Mouse (Mus musculus): ENCODE data around the gene Dlat. TPM values are rescaled to one million over a fixed set of nuclear protein-coding genes. Genes with fewer than 3 reads are reported as not detected.

Dlat gene
- polyA plus RNA-seq, 1 experiment from 2014 or later, result 63.7 TPM

DNA sequence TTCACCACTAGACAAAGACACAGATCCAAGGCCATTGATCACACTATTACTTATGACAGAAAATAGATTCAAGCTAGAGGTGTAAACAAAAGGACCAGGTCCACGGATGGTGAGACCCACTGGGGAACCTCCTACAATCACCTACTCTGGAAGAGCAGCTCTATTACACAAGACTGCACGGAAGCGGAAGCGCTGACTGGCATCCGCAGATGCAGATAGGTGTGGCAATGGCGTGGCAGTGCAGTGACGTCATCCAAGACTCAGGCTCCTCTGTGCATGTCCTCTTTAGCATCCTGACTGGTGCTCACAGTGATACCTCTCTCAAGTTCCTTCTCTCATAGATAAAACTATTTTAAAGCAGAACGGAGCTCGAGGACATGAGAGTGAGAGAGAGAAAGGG is 66.6 kb downstream of the Dlat start:
- H3K9ac ChIP-seq (ENCODE audit: low read length), result no peak overlapping the region
- H3K9me3 ChIP-seq (ENCODE audit: control insufficient read depth, low read length), result no peaks in the 10 kb centered on the region
- no peak for ATAC-seq (ENCODE audit: insufficient number of reproducible peaks, low FRiP score, low TSS enrichment, low read depth)
- H3K27me3 ChIP-seq (ENCODE audit: control insufficient read depth, insufficient read depth, low read length), result no peaks in the 10 kb centered on the region
- H3K4me3 ChIP-seq (ENCODE audit: low read depth, low read length), result no peak overlapping the region
- H3K4me2 ChIP-seq (ENCODE audit: low read depth, severe bottlenecking), result no peak overlapping the region
- WGBS, result 89% methylated on average over 9 of the region's 9 CpGs
- no peaks in the 10 kb centered on the region for H3K4me1 ChIP-seq (ENCODE audit: control insufficient read depth, insufficient read depth, low read length)
- DNase-seq (ENCODE audit: low spot score), result no peak
- H3K36me3 ChIP-seq (ENCODE audit: control insufficient read depth, insufficient read depth, low read length), result peaks cover 13% of the 10 kb centered on the region; the same call in 1 of the 2 replicates
- H3K27ac ChIP-seq (replicated peaks; ENCODE audit: low read depth, low read length), result no peak overlapping the region

- ATAC-seq (ENCODE audit: insufficient number of reproducible peaks, low FRiP score, low TSS enrichment, low read depth) (no peak), DNase-seq (ENCODE audit: low spot score) (no peak)
- H3K36me3 ChIP-seq (ENCODE audit: control insufficient read depth, insufficient read depth, low read length), result peaks cover 2% of the 10 kb centered on the region; the same call in 1 of the 2 replicates
- H3K9ac ChIP-seq (ENCODE audit: low read length), result no peak overlapping the region
- H3K9me3 ChIP-seq (ENCODE audit: control insufficient read depth, low read length), result no peaks in the 10 kb centered on the region
- 77% methylated on average over 10 of the region's 10 CpGs for WGBS
- H3K27ac ChIP-seq (replicated peaks; ENCODE audit: low read depth, low read length), result no peak overlapping the region
- no peaks in the 10 kb centered on the region for H3K27me3 ChIP-seq (ENCODE audit: control insufficient read depth, insufficient read depth, low read length)
- no peaks in the 10 kb centered on the region for H3K4me1 ChIP-seq (ENCODE audit: control insufficient read depth, insufficient read depth, low read length)
- no peak overlapping the region for H3K4me2 ChIP-seq (ENCODE audit: low read depth, severe bottlenecking)
- H3K4me3 ChIP-seq (ENCODE audit: low read depth, low read length), result no peak overlapping the region
Observed at GRCm38 (mm10) chr9:50590856-50591518, 68.6 kb downstream of the Dlat start.

GRCm38 (mm10) chr9:50586955-50587354 is 72.6 kb downstream of the Dlat start:
- Histone ChIP-seq H3K9me3 (ENCODE audit: control insufficient read depth, low read length) (no peaks in the 10 kb centered on the region), H3K36me3 (ENCODE audit: control insufficient read depth, insufficient read depth, low read length) (no peaks in the 10 kb centered on the region), H3K27ac (replicated peaks; ENCODE audit: low read depth, low read length) (no peak overlapping the region), H3K27me3 (ENCODE audit: control insufficient read depth, insufficient read depth, low read length) (no peaks in the 10 kb centered on the region), H3K4me2 (ENCODE audit: low read depth, severe bottlenecking) (no peak overlapping the region), H3K4me1 (ENCODE audit: control insufficient read depth, insufficient read depth, low read length) (no peaks in the 10 kb centered on the region), H3K4me3 (ENCODE audit: low read depth, low read length) (no peak overlapping the region), H3K9ac (ENCODE audit: low read length) (no peak overlapping the region)
- WGBS, result 78% methylated on average over 4 of the region's 4 CpGs
- no peak for DNase-seq (ENCODE audit: low spot score)
- no peak for ATAC-seq (ENCODE audit: insufficient number of reproducible peaks, low FRiP score, low TSS enrichment, low read depth)

DNA sequence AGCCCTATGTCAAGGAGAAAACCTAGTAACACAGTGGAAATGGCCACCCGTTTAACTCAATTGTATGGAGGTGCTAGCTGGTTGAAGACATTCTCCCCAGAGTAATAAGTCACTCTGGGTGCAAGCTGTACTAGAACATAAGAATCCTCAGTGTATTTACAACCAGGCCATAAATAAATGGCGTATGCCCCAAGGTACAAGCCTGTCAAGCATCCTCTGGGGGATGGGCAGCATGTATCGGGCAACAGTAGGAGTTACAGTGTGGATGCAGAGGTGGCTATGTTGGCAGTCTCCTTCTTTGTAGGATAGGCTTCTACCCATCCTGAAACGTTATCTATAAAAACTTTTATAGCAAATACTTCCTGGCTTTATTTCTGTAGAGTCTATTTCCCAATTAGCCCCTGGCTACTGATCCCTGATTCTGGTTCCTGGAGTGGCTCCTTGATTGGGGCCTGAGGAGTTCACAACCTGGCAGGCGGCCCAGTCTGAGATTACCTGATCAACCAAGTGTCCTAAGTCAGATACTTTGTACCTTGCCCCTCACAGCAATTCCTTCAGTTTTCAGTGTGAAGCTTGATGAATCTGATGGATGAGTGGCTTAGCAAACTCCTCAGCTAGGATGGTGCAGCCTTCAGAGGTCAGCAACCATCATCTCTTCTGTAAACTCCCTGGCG is 74.3 kb downstream of the Dlat start:
- Histone ChIP-seq H3K9me3 (ENCODE audit: control insufficient read depth, low read length) (no peaks in the 10 kb centered on the region), H3K27me3 (ENCODE audit: control insufficient read depth, insufficient read depth, low read length) (no peaks in the 10 kb centered on the region), H3K4me1 (ENCODE audit: control insufficient read depth, insufficient read depth, low read length) (no peaks in the 10 kb centered on the region), H3K36me3 (ENCODE audit: control insufficient read depth, insufficient read depth, low read length) (no peaks in the 10 kb centered on the region), H3K4me3 (ENCODE audit: low read depth, low read length) (no peak overlapping the region), H3K27ac (replicated peaks; ENCODE audit: low read depth, low read length) (no peak overlapping the region), H3K9ac (ENCODE audit: low read length) (no peak overlapping the region), H3K4me2 (ENCODE audit: low read depth, severe bottlenecking) (no peak overlapping the region)
- no peak for ATAC-seq (ENCODE audit: insufficient number of reproducible peaks, low FRiP score, low TSS enrichment, low read depth)
- 71% methylated on average over 6 of the region's 6 CpGs for WGBS
- no peak for DNase-seq (ENCODE audit: low spot score)

Other genes starting within 250 kb of the Dlat start
- gene Plet1, start 165.3 kb downstream of the Dlat start, polyA plus RNA-seq (2014; fragmentation: Nextera tagmentation; extraction: Ambion mirVana), result 0.28 and 0.35 TPM in 2 replicates
- 55.3 and 58.0 TPM in 2 replicates for gene Pts, start 131.1 kb downstream of the Dlat start, polyA plus RNA-seq (2014; fragmentation: Nextera tagmentation; extraction: Ambion mirVana)
- gene Il18, start 105.0 kb downstream of the Dlat start, polyA plus RNA-seq (2014; fragmentation: Nextera tagmentation; extraction: Ambion mirVana), result 0.85 and 0.88 TPM in 2 replicates
- 0.16 and 0.17 TPM in 2 replicates for gene Bco2, start 104.6 kb downstream of the Dlat start, polyA plus RNA-seq (2014; fragmentation: Nextera tagmentation; extraction: Ambion mirVana)
- not detected in 2 replicates for gene Tex12, start 98.5 kb downstream of the Dlat start, polyA plus RNA-seq (2014; fragmentation: Nextera tagmentation; extraction: Ambion mirVana)
- 293 and 303 TPM in 2 replicates for gene Sdhd, start 56.0 kb downstream of the Dlat start, polyA plus RNA-seq (2014; fragmentation: Nextera tagmentation; extraction: Ambion mirVana)
- 297 and 308 TPM in 2 replicates for gene Timm8b, start 55.9 kb downstream of the Dlat start, polyA plus RNA-seq (2014; fragmentation: Nextera tagmentation; extraction: Ambion mirVana)
- gene Pih1d2, start 42.5 kb downstream of the Dlat start, polyA plus RNA-seq (2014; fragmentation: Nextera tagmentation; extraction: Ambion mirVana), result 5.0 and 5.6 TPM in 2 replicates
- 29.7 and 32.3 TPM in 2 replicates for gene Nkapd1, start 42.3 kb downstream of the Dlat start, polyA plus RNA-seq (2014; fragmentation: Nextera tagmentation; extraction: Ambion mirVana)
- 27.6 and 30.6 TPM in 2 replicates for gene Dixdc1, start 79.7 kb upstream of the Dlat start, polyA plus RNA-seq (2014; fragmentation: Nextera tagmentation; extraction: Ambion mirVana)
- 1.7 and 2.8 TPM in 2 replicates for gene 2310030G06Rik, start 86.8 kb upstream of the Dlat start, polyA plus RNA-seq (2014; fragmentation: Nextera tagmentation; extraction: Ambion mirVana)
- gene Cryab, start 91.5 kb upstream of the Dlat start, polyA plus RNA-seq (2014; fragmentation: Nextera tagmentation; extraction: Ambion mirVana), result 8.9 and 13.3 TPM in 2 replicates
- gene Hspb2, start 92.6 kb upstream of the Dlat start, polyA plus RNA-seq (2014; fragmentation: Nextera tagmentation; extraction: Ambion mirVana), result 3.1 and 3.5 TPM in 2 replicates
- gene Fdxacb1, start 108.5 kb upstream of the Dlat start, polyA plus RNA-seq (2014; fragmentation: Nextera tagmentation; extraction: Ambion mirVana), result 11.8 and 12.5 TPM in 2 replicates
- gene Alg9, start 115.2 kb upstream of the Dlat start, polyA plus RNA-seq (2014; fragmentation: Nextera tagmentation; extraction: Ambion mirVana), result 36.9 and 40.4 TPM in 2 replicates
- gene 1110032A03Rik, start 115.7 kb upstream of the Dlat start, polyA plus RNA-seq (2014; fragmentation: Nextera tagmentation; extraction: Ambion mirVana), result 28.9 and 30.7 TPM in 2 replicates
- gene Ppp2r1b, start 185.5 kb upstream of the Dlat start, polyA plus RNA-seq (2014; fragmentation: Nextera tagmentation; extraction: Ambion mirVana), result 126 and 133 TPM in 2 replicates